Mouse (Mus musculus) layer of hippocampus, postnatal 25 days (tissue): ENCODE results near the gene Nup210l. TPM values are rescaled to one million over a fixed set of nuclear protein-coding genes. Genes with fewer than 3 reads are reported as not detected.
A peak's percentile ranks its signal among the peaks of the same experiment; 100 is the strongest.
"Not testable (repeated sequence)": the region's sequence is repeated elsewhere in the genome, so short reads cannot be mapped to it uniquely, and the experiment has no call there.

ENCODE experiments used
- DNase-seq, 2 experiments: peaks; one replicate each; pipeline ENCODE4 v3.0.0; 2022; ENCODE audit warnings: mixed read lengths in 2 of 2, low spot score in 1 of 2; ENCODE audit errors: extremely low spot score in 1 of 2
- total RNA-seq, 2 experiments: library from RNA; stranded (reverse); gene quantifications; 2 replicates each; pipeline ENCODE4 v1.2.3; 2021

The Nup210l gene
- total RNA-seq, 2 experiments from 2014 or later: 0.42 to 0.59 TPM

GRCm38 (mm10) chr3:90220088-90220487 is 116.2 kb downstream of the Nup210l start:
- peak; percentile 15 to 65 for DNase-seq

- DNase-seq: peak; percentile 18 to 35
These were observed 116.6 kb downstream of the Nup210l start for GRCm38 (mm10) chr3:90220531-90220951.

- no peak for DNase-seq
These were observed 117.2 kb downstream of the Nup210l start for GRCm38 (mm10) chr3:90221123-90221522.

- DNase-seq: no peak
These were observed 118.5 kb downstream of the Nup210l start for GRCm38 (mm10) chr3:90222455-90222854.

- no peak for DNase-seq
These were observed 119.0 kb downstream of the Nup210l start for GRCm38 (mm10) chr3:90222941-90223340.

- no peak for DNase-seq
These were observed 120.4 kb downstream of the Nup210l start for GRCm38 (mm10) chr3:90224331-90224730.

GRCm38 (mm10) chr3:90231075-90231474 is 127.1 kb downstream of the Nup210l start:
- DNase-seq: no peak

- peak; percentile 87 for DNase-seq
These were observed 127.8 kb downstream of the Nup210l start, which contains the start of gene Jtb for GRCm38 (mm10) chr3:90231507-90232333. TSS of gene Jtb (plus strand) at chr3:90231597.

- no peak for DNase-seq
These were observed 137.3 kb downstream of the Nup210l start for GRCm38 (mm10) chr3:90241251-90241650.

GRCm38 (mm10) chr3:90241669-90242358 is 137.9 kb downstream of the Nup210l start:
- DNase-seq: no peak

GRCm38 (mm10) chr3:90242984-90243775 is 139.2 kb downstream of the Nup210l start, which contains the start of gene Creb3l4:
TSS of gene Creb3l4 (minus strand) at chr3:90243512.
- DNase-seq: no peak

GRCm38 (mm10) chr3:90245406-90245805 is 141.5 kb downstream of the Nup210l start:
- no peak for DNase-seq

GRCm38 (mm10) chr3:90247630-90247959 is 143.7 kb downstream of the Nup210l start:
- no peak for DNase-seq

GRCm38 (mm10) chr3:90247960-90248745 is 144.2 kb downstream of the Nup210l start, which contains the start of gene Slc39a1:
TSS of gene Slc39a1 (plus strand) at chr3:90248172.
- peak; percentile 77 to 80 for DNase-seq

- no peak for DNase-seq
These were observed 144.8 kb downstream of the Nup210l start for GRCm38 (mm10) chr3:90248746-90249100.

GRCm38 (mm10) chr3:90250791-90251190 is 146.9 kb downstream of the Nup210l start:
- DNase-seq: no peak

- not testable (repeated sequence) for DNase-seq
These were observed 147.8 kb downstream of the Nup210l start for GRCm38 (mm10) chr3:90251731-90252226.

GRCm38 (mm10) chr3:90252659-90253058 is 148.7 kb downstream of the Nup210l start:
- DNase-seq: not testable (repeated sequence)

- not testable (repeated sequence) for DNase-seq
These were observed 149.2 kb downstream of the Nup210l start for GRCm38 (mm10) chr3:90253174-90253573.
